Mouse (Mus musculus) myocyte (in vitro differentiated cells): ENCODE results near the gene Hils1.

Experiments
- E2F4 ChIP-seq: IDR thresholded peaks from one replicate; pipeline ENCODE4 v1.6.1; 2011; ENCODE audit warnings: mild to moderate bottlenecking, control low read depth, moderate library complexity; ENCODE audit not compliant: insufficient read depth
- MAX ChIP-seq: IDR thresholded peaks from one replicate; pipeline ENCODE4 v1.6.1; 2011; ENCODE audit warnings: low read depth, mild to moderate bottlenecking, control low read depth
- POLR2A ChIP-seq: IDR thresholded peaks from one replicate; pipeline ENCODE4 v1.6.1; 2011; ENCODE audit warnings: low read depth, mild to moderate bottlenecking, control low read depth, moderate library complexity; ENCODE audit not compliant: insufficient read length
- USF1 ChIP-seq: IDR thresholded peaks from one replicate; pipeline ENCODE4 v1.6.1; 2011; ENCODE audit warnings: low read depth, mild to moderate bottlenecking, control low read depth, moderate library complexity

DNA sequence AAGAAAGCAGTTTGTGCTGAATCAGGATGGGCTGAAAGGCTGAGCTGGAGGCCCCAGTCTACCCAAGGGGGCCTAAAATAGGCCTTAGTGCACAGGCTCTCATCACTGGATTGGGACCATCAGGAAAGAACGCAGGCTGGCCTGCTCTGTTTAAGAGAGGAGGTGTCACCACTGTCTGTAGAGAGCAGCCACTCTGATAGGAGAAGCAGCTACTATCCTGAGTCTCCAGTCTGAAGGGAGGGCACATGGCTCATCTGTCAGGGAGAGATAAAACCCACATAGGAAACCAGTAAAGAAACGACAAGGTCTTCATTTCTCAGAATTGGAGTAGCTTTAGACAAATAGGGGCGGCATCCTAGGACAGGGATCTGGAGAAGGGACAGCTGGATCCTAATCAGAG, 44.7 kb downstream of the Hils1 start:
- TF ChIP-seq MAX (no peak), POLR2A (no peak), USF1 (no peak), E2F4 (no peak)
